Mouse (Mus musculus) cerebellum, postnatal 14 days (tissue): Measurements from ENCODE around the gene Oxsm.

ENCODE experiments used
- DNase-seq, 2 experiments: peaks; one replicate each; pipeline ENCODE4 v3.0.0; 2021; ENCODE audit warnings: mixed read lengths in 2 of 2

Oxsm gene

DNA sequence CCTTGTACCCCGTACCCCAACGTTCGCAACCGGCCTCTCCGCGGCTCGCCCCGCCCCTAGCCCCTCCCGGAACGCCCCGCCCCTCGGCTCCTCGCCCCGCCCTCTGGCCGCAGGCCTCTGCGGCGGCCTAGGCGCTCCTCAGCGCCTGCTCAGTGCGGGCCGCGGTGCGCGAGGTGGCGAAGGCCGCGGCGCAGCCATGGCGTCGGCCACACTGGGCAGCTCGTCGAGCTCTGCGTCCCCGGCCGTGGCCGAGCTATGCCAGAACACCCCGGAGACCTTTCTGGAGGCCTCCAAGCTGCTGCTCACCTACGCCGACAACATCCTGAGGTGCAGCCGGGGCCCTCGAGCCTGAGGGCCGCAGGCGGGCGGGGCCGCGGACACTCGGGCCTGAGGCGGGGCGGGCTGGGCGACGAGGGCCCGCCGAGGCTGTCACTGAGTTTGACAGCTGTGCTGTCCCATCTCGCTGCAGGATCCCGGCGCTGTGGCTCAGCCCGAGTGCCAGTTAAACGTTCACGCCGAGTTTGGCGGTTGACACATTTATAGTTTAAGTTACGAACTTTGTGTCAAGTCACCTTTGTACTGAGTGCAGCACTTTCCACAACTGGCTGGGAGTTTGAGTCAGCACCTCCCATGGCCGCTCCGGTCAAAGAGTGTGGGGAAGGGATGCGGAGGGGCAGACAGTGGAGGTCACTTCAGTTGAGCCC is at the start of gene Oxsm, which contains the start of gene Ngly1:
Gene Oxsm, minus strand, starts transcription at position 638 of the 704 bp plus-strand sequence.
Gene Ngly1, plus strand, starts transcription at position 110 of the 704 bp plus-strand sequence.
- peak; percentile 93 to 94 for DNase-seq

DNA sequence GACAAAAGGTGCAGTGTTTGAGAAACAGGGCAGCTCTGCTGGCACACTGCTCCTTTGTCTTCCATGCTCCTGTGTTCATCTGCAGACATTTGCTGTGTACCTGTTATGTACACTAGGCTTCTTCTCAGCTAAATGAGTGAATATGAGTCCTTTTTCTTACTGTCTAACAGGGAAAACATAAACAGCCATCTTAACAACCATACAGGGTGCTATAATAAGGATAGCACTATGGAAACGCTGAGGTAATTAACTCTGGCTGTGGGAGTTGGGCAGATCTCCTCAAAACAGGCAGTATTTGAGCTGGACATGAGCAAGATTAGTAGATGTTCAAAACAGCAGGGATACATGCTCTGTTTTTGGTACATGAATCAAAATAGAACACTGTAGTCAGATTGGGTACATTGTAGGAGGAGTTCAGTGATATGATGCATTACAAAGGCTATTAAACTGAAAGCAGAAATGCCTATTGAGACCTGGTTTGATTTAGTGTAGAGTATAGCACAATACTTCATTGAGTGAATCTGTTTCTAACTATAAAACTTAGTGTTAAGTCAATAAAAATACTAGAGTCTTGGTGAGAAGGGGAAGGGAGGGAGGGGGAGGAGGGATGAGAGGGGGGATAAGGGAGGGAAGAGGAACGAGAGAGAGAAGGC is 47.3 kb upstream of the Oxsm start:
- no peak for DNase-seq

- no peak for DNase-seq
Measured at GRCm38 (mm10) chr14:16293921-16294320, 44.3 kb upstream of the Oxsm start.

- no peak for DNase-seq
Measured at GRCm38 (mm10) chr14:16293015-16293414, 43.4 kb upstream of the Oxsm start.

DNA sequence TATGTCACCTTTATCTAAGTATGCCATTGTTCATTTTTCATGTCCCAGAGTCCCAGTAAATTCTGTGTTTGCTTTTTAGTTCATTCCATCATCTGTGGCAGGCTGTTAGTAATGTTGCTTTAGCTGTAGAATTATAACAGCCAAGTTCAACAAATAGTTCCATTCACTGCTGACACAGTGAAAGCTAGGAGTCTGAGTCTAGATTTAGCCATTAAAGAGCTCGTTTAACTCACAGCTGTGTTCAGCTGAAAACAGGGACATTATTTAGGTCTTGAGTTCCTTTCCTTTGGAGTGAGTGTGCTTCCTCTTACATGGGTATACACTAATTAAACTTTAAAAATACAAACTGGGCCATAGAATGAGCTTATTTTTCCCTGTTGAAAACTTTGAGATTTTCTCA is 42.8 kb upstream of the Oxsm start:
- DNase-seq: no peak

DNA sequence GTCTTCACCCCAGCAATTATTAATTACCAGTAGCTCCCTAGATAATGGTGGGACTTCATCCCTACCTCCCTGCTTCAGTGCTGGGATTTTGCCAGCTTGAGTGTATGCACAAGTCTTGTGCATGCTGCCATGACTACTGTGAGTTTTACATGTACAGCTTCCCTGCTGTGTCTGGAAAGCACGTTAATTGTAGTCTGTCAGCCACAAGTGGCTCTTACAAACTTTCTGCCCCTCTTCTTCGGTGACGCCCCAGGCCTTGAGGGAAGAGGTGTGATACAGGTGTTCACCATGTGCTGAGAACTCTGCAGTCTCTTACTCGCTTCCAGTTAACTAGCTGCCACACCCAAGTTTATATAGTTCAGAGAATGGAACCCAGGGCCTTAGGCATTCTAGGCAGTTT is 34.4 kb upstream of the Oxsm start:
- DNase-seq: no peak

GRCm38 (mm10) chr14:16279196-16279595 is 29.6 kb upstream of the Oxsm start:
- DNase-seq: no peak

GRCm38 (mm10) chr14:16273677-16274076 is 24.1 kb upstream of the Oxsm start:
- no peak for DNase-seq

DNA sequence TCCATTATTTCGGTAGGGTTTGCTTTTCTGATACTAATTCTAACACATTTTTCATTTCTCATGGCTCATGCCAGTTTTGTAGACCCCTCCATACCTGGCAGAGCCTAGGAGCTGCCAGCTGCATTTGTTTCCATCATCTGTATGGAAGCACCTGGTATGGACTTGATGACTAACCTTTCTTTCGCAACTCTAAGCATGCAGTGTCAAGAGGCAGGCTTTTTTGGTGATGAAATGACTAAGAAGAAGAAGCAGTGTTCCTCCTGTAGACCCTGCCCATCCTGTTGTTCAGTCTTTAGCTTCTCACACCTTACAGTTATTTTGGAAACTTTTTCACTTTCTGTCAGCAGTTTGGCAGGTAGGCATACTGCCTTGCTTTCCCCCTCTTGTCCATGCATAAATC is 20.2 kb upstream of the Oxsm start:
- DNase-seq: no peak

DNA sequence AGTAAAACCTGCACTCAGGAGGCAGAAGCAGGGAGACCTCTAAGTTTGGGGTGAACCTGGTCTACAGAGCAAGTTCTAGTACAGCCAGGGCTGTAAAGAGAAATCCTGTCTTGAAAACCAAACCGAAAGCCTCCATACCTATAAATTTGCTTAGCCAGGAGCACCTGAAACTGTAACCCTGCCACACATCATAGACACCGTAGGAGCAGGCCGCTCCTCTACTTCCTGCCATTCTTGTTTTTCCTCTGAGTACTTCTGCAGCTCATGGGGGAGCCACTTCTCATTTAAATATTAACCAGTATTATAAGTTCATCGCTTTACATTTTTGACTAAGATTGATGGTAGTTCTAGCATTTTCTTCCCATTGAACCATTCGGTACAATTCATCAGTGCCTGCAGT is 17.4 kb upstream of the Oxsm start:
- DNase-seq: no peak

- no peak for DNase-seq
Measured at GRCm38 (mm10) chr14:16261869-16262268, 12.3 kb upstream of the Oxsm start.

DNA sequence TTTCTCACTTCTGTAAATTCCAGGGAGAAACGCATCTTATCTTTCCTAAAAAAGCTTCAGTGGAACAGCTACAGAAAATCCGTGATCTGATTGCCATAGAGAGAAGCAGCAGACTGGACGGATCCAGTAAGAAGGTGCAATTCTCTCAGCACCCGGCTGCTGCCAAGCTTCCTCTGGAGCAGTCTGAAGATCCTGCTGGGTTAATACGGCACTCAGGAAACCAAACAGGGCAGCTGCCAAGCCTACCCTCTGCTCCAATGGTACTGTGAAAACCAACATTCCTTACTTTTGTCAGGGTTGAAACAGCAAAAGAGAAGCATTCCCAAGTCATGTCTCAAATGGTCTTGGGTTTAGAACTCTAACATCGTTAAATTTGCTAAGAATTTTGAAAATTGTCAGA is 10.9 kb upstream of the Oxsm start:
- DNase-seq: peak; percentile 78 to 85

GRCm38 (mm10) chr14:16256209-16256608 is 6.6 kb upstream of the Oxsm start:
- DNase-seq: no peak

- no peak for DNase-seq
Measured at GRCm38 (mm10) chr14:16255745-16256144, 6.1 kb upstream of the Oxsm start.

- DNase-seq: no peak
Measured at GRCm38 (mm10) chr14:16250099-16250498, 491 bp upstream of the Oxsm start.

GRCm38 (mm10) chr14:16248603-16249157 is 928 bp downstream of the Oxsm start:
- no peak for DNase-seq

DNA sequence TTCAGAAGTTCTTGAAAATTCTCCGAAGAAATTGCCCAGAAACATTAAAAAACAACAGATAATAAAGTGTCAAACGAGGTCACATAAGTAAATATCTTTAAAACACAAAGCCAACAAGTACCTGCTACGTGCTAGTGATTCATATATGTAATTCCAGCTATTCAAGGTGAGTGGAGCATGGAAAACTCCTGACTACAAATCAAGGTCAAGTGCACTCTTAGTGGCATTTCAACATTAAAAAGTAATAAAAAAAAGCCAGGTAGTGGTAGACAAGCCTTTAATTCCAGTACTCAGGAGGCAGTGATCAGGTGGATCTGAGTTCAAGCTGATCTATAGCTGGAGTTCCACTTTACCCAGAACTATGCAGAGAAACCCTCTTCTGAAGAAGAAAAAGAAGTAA is 1.5 kb downstream of the Oxsm start:
- DNase-seq: no peak

- DNase-seq: no peak
Measured at GRCm38 (mm10) chr14:16246340-16246912, 3.2 kb downstream of the Oxsm start.

DNA sequence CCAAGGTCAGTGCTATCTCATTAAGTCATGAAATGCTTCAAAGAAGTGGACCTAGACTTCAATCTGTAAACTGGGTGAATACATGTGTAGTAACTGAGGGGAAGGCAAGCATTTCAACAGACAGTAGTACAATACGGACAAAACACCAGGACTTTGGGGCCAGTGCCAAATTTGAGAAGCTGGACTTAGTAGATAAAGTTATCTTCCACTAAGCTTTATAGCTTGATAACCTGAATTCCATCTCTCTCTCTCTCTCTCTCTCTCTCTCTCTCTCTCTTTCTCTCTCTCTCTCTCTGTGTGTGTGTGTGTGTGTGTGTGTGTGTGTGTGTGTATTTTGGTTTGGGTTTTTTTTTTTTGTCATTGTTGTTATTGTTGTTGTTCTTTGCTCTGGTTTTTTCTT is 4.5 kb downstream of the Oxsm start:
- no peak for DNase-seq

DNA sequence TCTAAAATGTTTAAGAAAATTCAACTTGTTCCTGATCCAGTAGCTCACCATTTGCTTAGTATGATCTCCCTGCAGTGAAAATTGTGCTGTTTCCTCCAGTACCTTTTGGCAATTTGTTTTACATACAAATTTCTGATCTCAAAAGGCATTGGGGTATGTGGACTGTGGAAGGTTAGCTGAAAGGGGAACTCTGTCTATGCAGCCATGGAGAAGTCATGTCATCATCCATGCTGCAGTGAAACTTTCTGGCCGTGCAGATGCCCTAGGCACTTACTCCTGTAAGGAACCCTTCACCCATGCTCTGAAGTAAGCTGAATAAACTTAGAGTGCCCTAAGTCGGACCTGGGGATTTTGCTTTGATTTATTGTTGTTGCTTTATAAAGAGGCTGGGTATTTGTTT is 5.2 kb downstream of the Oxsm start:
- DNase-seq: no peak

DNA sequence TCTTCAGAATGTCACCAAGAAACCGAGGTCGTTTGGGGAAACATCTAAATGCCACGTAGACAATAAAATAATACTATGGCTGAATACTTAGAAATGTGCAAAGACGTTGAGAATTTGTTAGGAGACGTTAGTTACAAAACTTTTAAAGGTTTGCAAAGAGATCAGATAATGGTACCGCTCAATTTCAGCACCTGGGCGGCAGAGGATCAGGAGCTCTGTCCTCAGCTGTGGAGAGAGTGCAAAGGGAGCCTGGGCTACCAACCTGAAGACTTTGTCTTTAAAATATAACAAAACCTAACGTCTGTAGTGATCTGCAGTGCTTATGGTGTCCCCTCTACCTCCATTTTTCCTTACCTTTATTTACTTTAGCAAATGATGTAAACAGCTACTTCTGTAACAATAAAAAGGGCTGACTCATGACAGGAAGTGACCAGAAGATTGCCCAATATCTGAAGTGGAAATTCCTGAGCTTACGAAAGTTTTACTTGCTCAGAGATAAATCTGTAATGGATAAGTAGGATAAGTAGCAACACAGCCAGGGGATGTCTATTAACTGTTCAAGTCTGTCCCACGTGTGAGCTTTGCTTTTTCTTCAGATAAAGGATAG is 5.9 kb downstream of the Oxsm start:
- DNase-seq: no peak

- peak; percentile 92 to 96 for DNase-seq
Measured at GRCm38 (mm10) chr14:16242947-16243602, 6.5 kb downstream of the Oxsm start.
